35 mouse cellular contexts compared by ENCODE assay signal in genomic region chr8:47437976-47438375, GRCm38 (mm10). TPM values are rescaled to one million over a fixed set of nuclear protein-coding genes. Genes with fewer than 3 reads are reported as not detected.
"Had no signal": no experiment of that assay in that cellular context is flagged by ENCODE, and none has a peak within 500 bp of the region (broad histone marks: within the 10 kb centered on the region; RNA-seq: fewer than 3 reads in every experiment).

No protein-coding gene starts in this region.

- H3K9ac ChIP-seq: limb, embryonic 12.5 days; limb, embryonic 13.5 days; limb, embryonic 15.5 days; liver, embryonic 12.5 days; liver, embryonic 13.5 days; liver, embryonic 14.5 days; liver, embryonic 15.5 days; liver, postnatal 0 days; lung, embryonic 14.5 days; lung, embryonic 15.5 days; midbrain, embryonic 12.5 days; midbrain, embryonic 13.5 days; midbrain, embryonic 15.5 days; neural tube, embryonic 12.5 days; neural tube, embryonic 13.5 days had no signal

- DNase-seq: left cerebral cortex, postnatal 4 days; liver; liver, embryonic 13.5 days; liver, postnatal 0 days; lung, adult 18-20 months; lung, adult 2 months; lung, embryonic 14.5 days; lung, postnatal 10 days; lung, postnatal 14 days; lung, postnatal 36 days; lung, postnatal 4 days; midbrain, embryonic 14.5 days had no signal

- H3K4me3 ChIP-seq: limb, embryonic 10.5 days; limb, embryonic 12.5 days; limb, embryonic 13.5 days; limb, embryonic 15.5 days; liver, embryonic 12.5 days; liver, embryonic 13.5 days; liver, embryonic 15.5 days; lung, embryonic 15.5 days; megakaryocyte, embryonic 14.5 days; midbrain, embryonic 10.5 days; midbrain, embryonic 12.5 days; midbrain, embryonic 13.5 days; midbrain, embryonic 15.5 days; myocyte; neural tube, embryonic 12.5 days; neural tube, embryonic 13.5 days had no signal

- H3K4me1 ChIP-seq: limb, embryonic 10.5 days; limb, embryonic 12.5 days; limb, embryonic 15.5 days; liver, embryonic 12.5 days; liver, embryonic 13.5 days; liver, embryonic 15.5 days; lung, embryonic 15.5 days; megakaryocyte, embryonic 14.5 days; midbrain, embryonic 15.5 days; neural tube, embryonic 12.5 days had no signal

- H3K27ac ChIP-seq: limb, embryonic 10.5 days; limb, embryonic 12.5 days; limb, embryonic 13.5 days; limb, embryonic 15.5 days; liver, embryonic 12.5 days; liver, embryonic 13.5 days; liver, embryonic 14.5 days; liver, embryonic 15.5 days; lung, embryonic 15.5 days; macrophage; midbrain, embryonic 10.5 days; midbrain, embryonic 12.5 days; midbrain, embryonic 13.5 days; midbrain, embryonic 15.5 days; neural tube, embryonic 12.5 days; neural tube, embryonic 13.5 days had no signal

- ATAC-seq: liver, embryonic 12.5 days; liver, postnatal 0 days; lung, postnatal 0 days; midbrain, embryonic 13.5 days; midbrain, embryonic 15.5 days; midbrain, embryonic 16.5 days had no signal

- H3K27me3 ChIP-seq: limb, embryonic 12.5 days; limb, embryonic 13.5 days; limb, embryonic 15.5 days; liver, embryonic 12.5 days; liver, embryonic 13.5 days; liver, embryonic 15.5 days; lung, embryonic 15.5 days; megakaryocyte, embryonic 14.5 days; midbrain, embryonic 12.5 days; midbrain, embryonic 13.5 days; midbrain, embryonic 15.5 days; neural tube, embryonic 12.5 days; neural tube, embryonic 13.5 days had no signal

- H3K4me2 ChIP-seq: limb, embryonic 12.5 days; limb, embryonic 13.5 days; limb, embryonic 15.5 days; liver, embryonic 11.5 days; liver, embryonic 12.5 days; liver, embryonic 13.5 days; liver, embryonic 15.5 days; lung, embryonic 14.5 days; lung, embryonic 15.5 days; midbrain, embryonic 11.5 days; midbrain, embryonic 12.5 days; midbrain, embryonic 13.5 days; midbrain, embryonic 15.5 days; neural tube, embryonic 12.5 days; neural tube, embryonic 13.5 days had no signal

- H3K36me3 ChIP-seq: limb, embryonic 10.5 days; limb, embryonic 12.5 days; limb, embryonic 13.5 days; limb, embryonic 15.5 days; liver, embryonic 12.5 days; liver, embryonic 13.5 days; liver, embryonic 15.5 days; lung, embryonic 15.5 days; midbrain, embryonic 10.5 days; midbrain, embryonic 12.5 days; midbrain, embryonic 13.5 days; midbrain, embryonic 15.5 days; neural tube, embryonic 12.5 days; neural tube, embryonic 13.5 days had no signal

- H3K9me3 ChIP-seq: limb, embryonic 10.5 days; limb, embryonic 12.5 days; limb, embryonic 13.5 days; limb, embryonic 15.5 days; liver, embryonic 12.5 days; liver, embryonic 13.5 days; liver, embryonic 15.5 days; lung, embryonic 15.5 days; midbrain, embryonic 10.5 days; midbrain, embryonic 12.5 days; midbrain, embryonic 13.5 days; midbrain, embryonic 15.5 days; neural tube, embryonic 12.5 days; neural tube, embryonic 13.5 days had no signal

RNA-seq across cellular contexts. Expression of gene Stox2, which starts 8.2 kb away (rescaled TPM):
- total RNA-seq: megakaryocyte-erythroid progenitor cell, adult 5-6 weeks; monocyte, adult 5-6 weeks had no signal
- polyA plus RNA-seq: macrophage, myocyte had no signal
